Mouse (Mus musculus) CD4-positive, CD25-positive, alpha-beta regulatory T cell (primary cell): ENCODE results near the gene Clrn2. TPM values are rescaled to one million over a fixed set of nuclear protein-coding genes. Genes with fewer than 3 reads are reported as not detected.

ENCODE experiments used
- polyA plus RNA-seq: library from polyadenylated mRNA; unstranded; fragments of 100-300 nt; shearing (Covaris generic); gene quantifications from one replicate; pipeline ENCODE4 v1.2.1, GENCODE M21; 2017

Gene Clrn2
- not detected for polyA plus RNA-seq

GRCm38 (mm10) chr5:45453451-45453850 is at the start of gene Clrn2:
Gene Clrn2 (plus strand): TSS chr5:45453751.

DNA sequence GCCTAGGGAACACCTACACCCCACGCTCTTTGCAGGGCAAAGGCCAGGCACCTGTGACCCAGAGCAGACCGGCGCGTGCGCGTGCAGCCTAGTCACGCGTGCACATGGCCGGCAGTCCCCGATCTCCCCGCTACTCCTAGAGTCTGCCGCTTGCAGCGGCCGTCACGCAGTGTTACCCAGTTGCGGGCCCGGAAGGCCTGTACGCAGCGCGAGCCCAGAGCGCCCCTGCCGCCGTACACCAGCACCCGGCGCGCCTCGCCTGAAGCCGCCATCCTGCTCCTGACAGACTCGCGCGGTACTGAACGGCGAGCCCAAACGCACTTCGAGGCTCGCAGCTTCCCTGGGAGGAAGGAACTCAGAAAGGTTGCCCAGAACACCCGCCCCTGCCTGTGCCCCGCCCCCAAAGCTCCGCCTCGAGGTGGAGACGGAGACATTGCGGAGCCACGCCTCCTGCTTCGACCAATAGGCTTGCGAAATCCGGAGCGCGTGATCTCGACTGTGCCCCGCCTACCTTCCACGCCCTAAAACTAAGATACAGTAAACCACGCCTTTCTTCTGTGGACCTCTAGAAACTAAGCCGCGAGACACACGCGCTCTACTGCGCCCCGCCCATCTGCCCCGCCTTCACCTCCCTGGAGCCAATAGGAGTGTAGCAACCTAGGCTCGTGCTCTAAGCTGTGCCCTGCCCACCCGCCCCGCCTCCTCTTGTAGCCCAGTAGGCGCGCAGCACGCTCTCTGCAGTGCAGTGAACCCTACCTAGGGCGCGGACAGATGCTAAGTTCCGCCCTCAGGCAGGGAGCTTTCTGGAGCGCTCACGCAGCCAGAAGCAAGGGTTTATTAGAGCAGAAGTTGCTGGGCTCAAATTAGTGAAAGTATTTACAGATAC is 3.5 kb upstream of the Clrn2 start, which contains the start of gene Qdpr:
TSS of gene Qdpr (minus strand) at position 406 of the 886 bp plus-strand sequence.

GRCm38 (mm10) chr5:45493191-45494092 is 39.9 kb downstream of the Clrn2 start, which contains the start of gene Lap3:
Gene Lap3 (plus strand): TSS chr5:45493374.

Other genes starting within 250 kb of the Clrn2 start
- 100 TPM for gene Qdpr, start 3.5 kb upstream of the Clrn2 start, polyA plus RNA-seq
- gene Lap3, start 39.6 kb downstream of the Clrn2 start, polyA plus RNA-seq: 30.7 TPM
- gene Med28, start 66.5 kb downstream of the Clrn2 start, polyA plus RNA-seq: 259 TPM
- 0.06 TPM for gene Fam184b, start 185.9 kb downstream of the Clrn2 start, polyA plus RNA-seq
- 3.4 TPM for gene Ncapg, start 216.2 kb downstream of the Clrn2 start, polyA plus RNA-seq